Mouse (Mus musculus) heart, postnatal 0 days (tissue): ENCODE data around the gene Cpne8. TPM values are rescaled to one million over a fixed set of nuclear protein-coding genes. Genes with fewer than 3 reads are reported as not detected.

Experiments used
- ATAC-seq: fragments of 200-750 bp; cut with Nextera tagmentation; 2 replicates; pipeline ENCODE4 v1.8.0; 2017; ENCODE audit warnings: low read depth, moderate number of reproducible peaks, moderate library complexity; ENCODE audit not compliant: insufficient read depth
- DNase-seq: peaks from one replicate; pipeline ENCODE4 v3.0.0-alpha.2; 2016; ENCODE audit warnings: low spot score
- H3K27ac ChIP-seq: fragments of 300-500 bp; sonication (generic); 2 replicates; pipeline ENCODE4 v1.5.1; 2014; ENCODE audit warnings: low read depth, mild to moderate bottlenecking
- H3K27me3 ChIP-seq: fragments of 300-500 bp; sonication (generic); 2 replicates; pipeline ENCODE4 v1.6.1; 2014; ENCODE audit warnings: low read length, mixed read lengths; ENCODE audit not compliant: control insufficient read depth, insufficient read depth
- H3K36me3 ChIP-seq: fragments of 300-500 bp; sonication (generic); replicated peaks from 2 replicates; pipeline ENCODE4 v1.6.1; 2014; ENCODE audit warnings: low read length, mixed read lengths; ENCODE audit not compliant: control insufficient read depth, insufficient read depth
- H3K4me1 ChIP-seq: fragments of 300-500 bp; sonication (generic); 2 replicates; pipeline ENCODE4 v1.6.1; 2014; ENCODE audit warnings: antibody characterized with exemption; ENCODE audit not compliant: control insufficient read depth, insufficient read depth
- H3K4me2 ChIP-seq: fragments of 300-500 bp; sonication (generic); 2 replicates; pipeline ENCODE4 v1.6.1; 2014; ENCODE audit warnings: low read depth, mild to moderate bottlenecking, low read length, moderate library complexity
- H3K4me3 ChIP-seq: fragments of 300-500 bp; sonication (generic); 2 replicates; pipeline ENCODE4 v1.5.1; 2014; ENCODE audit warnings: low read depth, low read length
- H3K9ac ChIP-seq: fragments of 300-500 bp; sonication (generic); replicated peaks from 2 replicates; pipeline ENCODE4 v1.6.1; 2014; ENCODE audit warnings: low read depth, low read length, mixed read lengths
- H3K9me3 ChIP-seq: fragments of 300-500 bp; sonication (generic); replicated peaks from 2 replicates; pipeline ENCODE4 v1.6.1; 2016; ENCODE audit warnings: low read length; ENCODE audit not compliant: control insufficient read depth
- CTCF ChIP-seq: IDR thresholded peaks from 2 replicates; pipeline ENCODE4 v1.5.1; 2016; ENCODE audit warnings: antibody characterized with exemption, control low read depth, low read depth
- EP300 ChIP-seq: IDR thresholded peaks from 2 replicates; pipeline ENCODE4 v1.6.1; 2016; ENCODE audit warnings: antibody characterized with exemption, low read depth
- WGBS: fragments of 180-500 bp; shearing (Covaris S2); extraction: QIAGEN DNeasy Blood & Tissue Kit; methylation state at CpG from one replicate; pipeline ENCODE4 v1.1.7; 2014; 5-methylcytosine and 5-hydroxymethylcytosine counted together
- polyA plus RNA-seq: library from polyadenylated mRNA; unstranded; fragments of >200 nt; fragmentation: Nextera tagmentation; extraction: Ambion mirVana; gene quantifications from 2 replicates; pipeline ENCODE4 v1.2.1, GENCODE M21; 2015
- total RNA-seq: library from RNA; depleted of rRNA; stranded (reverse); fragments of >200 nt; gene quantifications from 2 replicates; pipeline ENCODE4 v1.2.3, GENCODE M21; 2014; ENCODE audit warnings: low replicate concordance

The Cpne8 gene
- total and polyA plus RNA-seq, 2 experiments from 2014 or later = 3.3 to 4.6 TPM

GRCm38 (mm10) chr15:90595592-90595991 is 83.6 kb downstream of the Cpne8 start:
- TF ChIP-seq CTCF (no peak), EP300 (no peak)
- no peaks in the 10 kb centered on the region for H3K27me3 ChIP-seq
- 80% methylated on average over 2 of the region's 2 CpGs for WGBS

GRCm38 (mm10) chr15:90589587-90589986 is 89.6 kb downstream of the Cpne8 start:
- H3K27ac ChIP-seq = no peak overlapping the region
- no peaks in the 10 kb centered on the region for H3K9me3 ChIP-seq
- H3K36me3 ChIP-seq = no peaks in the 10 kb centered on the region
- ATAC-seq = no peak
- DNase-seq = no peak
- no peak for TF ChIP-seq CTCF
- TF ChIP-seq EP300 = no peak
- no peak overlapping the region for H3K9ac ChIP-seq
- no peaks in the 10 kb centered on the region for H3K27me3 ChIP-seq
- H3K4me1 ChIP-seq = no peaks in the 10 kb centered on the region
- no peak overlapping the region for H3K4me2 ChIP-seq
- H3K4me3 ChIP-seq = no peak overlapping the region
- WGBS = 44% methylated on average over 7 of the region's 7 CpGs

More at GRCm38 (mm10) chr15:90595592-90595991, 83.6 kb downstream of the Cpne8 start:
- Histone ChIP-seq H3K36me3 (no peaks in the 10 kb centered on the region), H3K4me2 (no peak overlapping the region), H3K27ac (no peak overlapping the region), H3K4me1 (0 out of 2 replicates have a peak, but pooled peaks cover 2% of the 10 kb centered on the region), H3K9ac (no peak overlapping the region), H3K4me3 (no peak overlapping the region), H3K9me3 (no peaks in the 10 kb centered on the region)
- no peak for DNase-seq
- ATAC-seq = no peak

DNA sequence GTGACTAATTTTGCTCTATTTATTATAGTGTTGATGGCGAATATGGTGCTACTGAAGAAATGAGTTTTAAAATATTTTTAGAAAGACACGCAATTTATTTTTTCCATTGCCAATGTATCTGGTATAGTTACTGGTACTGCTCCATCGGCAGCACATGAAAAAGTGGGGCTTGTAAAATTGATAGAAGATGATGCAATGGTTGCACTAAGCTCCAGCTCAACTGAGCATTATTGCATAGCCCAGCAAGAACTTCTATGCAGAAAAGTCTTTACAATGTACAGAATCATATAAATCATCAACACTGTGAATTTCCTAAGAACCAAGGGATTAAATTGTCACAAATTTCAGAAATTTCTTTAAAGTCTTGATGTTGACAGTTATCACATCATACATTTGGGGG is 101.8 kb downstream of the Cpne8 start:
- no peak overlapping the region for H3K4me3 ChIP-seq
- no peak overlapping the region for H3K4me2 ChIP-seq
- ATAC-seq (no peak), DNase-seq (no peak)
- H3K4me1 ChIP-seq = no peaks in the 10 kb centered on the region
- no peaks in the 10 kb centered on the region for H3K27me3 ChIP-seq
- no peak for TF ChIP-seq CTCF
- no peak for TF ChIP-seq EP300
- no peak overlapping the region for H3K9ac ChIP-seq
- no peaks in the 10 kb centered on the region for H3K9me3 ChIP-seq
- WGBS = 81% methylated on average over 3 of the region's 3 CpGs
- H3K36me3 ChIP-seq = no peaks in the 10 kb centered on the region
- no peak overlapping the region for H3K27ac ChIP-seq

GRCm38 (mm10) chr15:90569246-90569645 is 110.0 kb downstream of the Cpne8 start:
- no peak for DNase-seq

DNA sequence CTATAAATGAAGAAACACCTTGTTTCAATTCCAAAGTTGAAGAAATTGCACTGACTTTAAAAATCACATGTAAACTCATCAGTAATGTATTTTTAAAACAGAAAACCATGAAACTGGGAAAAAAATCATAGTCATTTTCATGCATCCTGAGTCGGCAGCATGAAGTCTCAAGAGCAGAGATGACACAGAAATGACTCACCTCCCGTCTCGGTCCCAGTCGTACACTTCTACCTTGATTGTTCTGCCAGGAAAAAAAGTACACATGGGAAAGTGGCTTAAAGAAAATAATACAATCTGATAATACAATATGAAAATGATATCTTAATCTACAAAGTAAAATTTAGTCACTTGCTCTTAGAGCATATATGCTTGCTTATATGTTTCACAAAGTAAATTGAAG is 111.2 kb downstream of the Cpne8 start:
- no peak overlapping the region for H3K9ac ChIP-seq
- H3K4me2 ChIP-seq = no peak overlapping the region
- TF ChIP-seq EP300 (no peak), CTCF (no peak)
- DNase-seq (no peak), ATAC-seq (no peak)
- no peaks in the 10 kb centered on the region for H3K4me1 ChIP-seq
- H3K36me3 ChIP-seq = no peaks in the 10 kb centered on the region
- no peaks in the 10 kb centered on the region for H3K9me3 ChIP-seq
- H3K27me3 ChIP-seq = no peaks in the 10 kb centered on the region
- WGBS = 71% methylated on average over 4 of the region's 4 CpGs
- H3K4me3 ChIP-seq = no peak overlapping the region
- H3K27ac ChIP-seq = no peak overlapping the region

More at GRCm38 (mm10) chr15:90569246-90569645, 110.0 kb downstream of the Cpne8 start:
- 81% methylated on average over 4 of the region's 4 CpGs for WGBS
- Histone ChIP-seq H3K4me1 (no peaks in the 10 kb centered on the region), H3K9ac (no peak overlapping the region), H3K4me3 (no peak overlapping the region), H3K27ac (no peak overlapping the region), H3K36me3 (no peaks in the 10 kb centered on the region), H3K27me3 (no peaks in the 10 kb centered on the region), H3K4me2 (no peak overlapping the region), H3K9me3 (no peaks in the 10 kb centered on the region)
- ATAC-seq = no peak
- TF ChIP-seq CTCF (no peak), EP300 (no peak)

DNA sequence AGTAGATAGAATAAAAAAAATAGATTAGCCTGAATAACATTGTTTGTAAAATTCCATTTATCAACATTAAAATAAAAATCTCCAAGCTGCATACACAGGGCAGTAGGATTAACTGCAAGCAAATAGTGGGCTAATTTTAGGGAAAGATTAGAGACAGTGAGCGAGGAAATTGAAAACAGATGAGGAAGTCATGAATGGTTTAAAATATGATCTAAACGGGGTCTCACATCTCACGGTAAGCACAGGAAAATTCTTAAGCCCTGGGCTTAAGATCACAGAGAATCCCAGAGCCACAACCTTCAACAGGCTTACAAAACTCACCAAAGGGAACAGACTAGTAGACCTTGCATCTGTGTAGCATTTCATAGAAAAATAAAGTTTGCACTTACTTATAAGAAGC is 115.2 kb downstream of the Cpne8 start:
- Histone ChIP-seq H3K4me3 (no peak overlapping the region), H3K36me3 (no peaks in the 10 kb centered on the region), H3K9ac (no peak overlapping the region), H3K4me2 (no peak overlapping the region), H3K9me3 (no peaks in the 10 kb centered on the region), H3K27ac (no peak overlapping the region), H3K4me1 (no peaks in the 10 kb centered on the region), H3K27me3 (no peaks in the 10 kb centered on the region)
- DNase-seq (no peak), ATAC-seq (no peak)
- 58% methylated on average over 3 of the region's 3 CpGs for WGBS
- TF ChIP-seq EP300 (no peak), CTCF (no peak)
